Mouse (Mus musculus): ENCODE data around the gene Olfr773. TPM values are rescaled to one million over a fixed set of nuclear protein-coding genes. Genes with fewer than 3 reads are reported as not detected.

Olfr773 gene
- not detected in 2 replicates for polyA plus RNA-seq (2012)

GRCm38 (mm10) chr10:129187319-129187718, at the start of gene Olfr773:
Gene Olfr773, minus strand, starts transcription at chr10:129187419.

GRCm38 (mm10) chr10:129235904-129236303, 48.7 kb upstream of the Olfr773 start, which contains the start of gene Olfr774:
Gene Olfr774, plus strand, starts transcription at chr10:129236204.

GRCm38 (mm10) chr10:129177821-129178220, 9.4 kb downstream of the Olfr773 start, which contains the start of gene Olfr772:
Gene Olfr772, minus strand, starts transcription at chr10:129177921.

GRCm38 (mm10) chr10:129164651-129165050, 22.6 kb downstream of the Olfr773 start, which contains the start of gene Olfr771:
Gene Olfr771, minus strand, starts transcription at chr10:129164751.

GRCm38 (mm10) chr10:129138898-129139297, 48.3 kb downstream of the Olfr773 start, which contains the start of gene Olfr770:
Gene Olfr770, minus strand, starts transcription at chr10:129138998.

Other genes starting within 250 kb of the Olfr773 start
- gene Mettl7b, start 226.4 kb downstream of the Olfr773 start, polyA plus RNA-seq (2012) = not detected in 2 replicates
- not detected in 2 replicates for gene Olfr9, start 198.0 kb downstream of the Olfr773 start, polyA plus RNA-seq (2012)
- not detected in 2 replicates for gene Olfr763, start 176.6 kb downstream of the Olfr773 start, polyA plus RNA-seq (2012)
- not detected in 2 replicates for gene Olfr764-ps1, start 147.5 kb downstream of the Olfr773 start, polyA plus RNA-seq (2012)
- not detected in 2 replicates for gene Olfr765, start 137.4 kb downstream of the Olfr773 start, polyA plus RNA-seq (2012)
- gene Olfr766-ps1, start 118.4 kb downstream of the Olfr773 start, polyA plus RNA-seq (2012) = not detected in 2 replicates
- not detected in 2 replicates for gene Olfr767, start 104.5 kb downstream of the Olfr773 start, polyA plus RNA-seq (2012)
- 0.02 TPM in 1 of 2 replicates, not detected in the other for gene Olfr768, start 88.0 kb downstream of the Olfr773 start, polyA plus RNA-seq (2012)
- not detected in 2 replicates for gene Olfr769, start 69.6 kb downstream of the Olfr773 start, polyA plus RNA-seq (2012)
- gene Olfr770, start 48.4 kb downstream of the Olfr773 start, polyA plus RNA-seq (2012) = not detected in 2 replicates
- not detected in 2 replicates for gene Olfr771, start 22.7 kb downstream of the Olfr773 start, polyA plus RNA-seq (2012)
- not detected in 2 replicates for gene Olfr772, start 9.5 kb downstream of the Olfr773 start, polyA plus RNA-seq (2012)
- not detected in 2 replicates for gene Olfr774, start 48.8 kb upstream of the Olfr773 start, polyA plus RNA-seq (2012)
- gene Olfr775, start 61.0 kb upstream of the Olfr773 start, polyA plus RNA-seq (2012) = not detected in 2 replicates
- not detected in 2 replicates for gene Olfr776, start 71.7 kb upstream of the Olfr773 start, polyA plus RNA-seq (2012)
- not detected in 2 replicates for gene Olfr777, start 84.1 kb upstream of the Olfr773 start, polyA plus RNA-seq (2012)
- gene Olfr780, start 130.7 kb upstream of the Olfr773 start, polyA plus RNA-seq (2012) = not detected in 2 replicates
- not detected in 2 replicates for gene Olfr781, start 141.4 kb upstream of the Olfr773 start, polyA plus RNA-seq (2012)
- 0.04 TPM in 1 of 2 replicates, not detected in the other for gene Olfr782, start 161.4 kb upstream of the Olfr773 start, polyA plus RNA-seq (2012)
- not detected in 2 replicates for gene Olfr784, start 196.7 kb upstream of the Olfr773 start, polyA plus RNA-seq (2012)
- gene Olfr785, start 218.0 kb upstream of the Olfr773 start, polyA plus RNA-seq (2012) = not detected in 2 replicates
- not detected in 2 replicates for gene Olfr786, start 239.9 kb upstream of the Olfr773 start, polyA plus RNA-seq (2012)

Data from megakaryocyte-erythroid progenitor cell, adult 5 weeks (primary cell).